Mouse (Mus musculus) adrenal gland, postnatal 25 days (tissue): ENCODE data around the gene Art3. TPM values are rescaled to one million over a fixed set of nuclear protein-coding genes. Genes with fewer than 3 reads are reported as not detected.

Source experiments
- DNase-seq: peaks from one replicate; pipeline ENCODE4 v3.0.0; 2021; ENCODE audit warnings: mixed read lengths
- microRNA-seq, 2 experiments: library from miRNA; unstranded; fragments of <30 nt; microRNA quantifications; one replicate each; pipeline ENCODE4 v1.2.0; 2021
- total RNA-seq: library from RNA; stranded (reverse); gene quantifications from 2 replicates; pipeline ENCODE4 v1.2.3, GENCODE M21; 2021

The Art3 gene
- total RNA-seq, 1 experiment from 2014 or later, result 51.8 TPM

DNA sequence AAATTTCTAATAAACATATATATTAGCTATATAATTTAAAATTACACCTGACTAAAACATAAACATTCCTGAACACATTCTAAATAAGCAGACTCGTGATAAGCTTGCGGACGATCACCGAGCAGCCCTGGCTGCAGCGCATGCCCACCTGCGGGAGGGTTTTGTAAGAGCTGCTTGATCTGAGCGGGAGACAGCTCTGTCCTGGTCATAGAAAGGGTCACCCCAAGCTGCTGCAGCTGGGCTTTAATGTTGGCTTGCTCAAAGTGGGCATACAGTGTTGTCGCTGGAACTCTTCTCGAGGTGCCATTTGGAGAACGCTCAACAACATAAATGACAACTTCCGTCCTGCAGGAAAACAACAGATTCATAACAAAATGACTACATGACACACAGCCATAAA lies 92.5 kb downstream of the Art3 start:
- DNase-seq, result no peak

GRCm38 (mm10) chr5:92430723-92431122 lies 99.1 kb downstream of the Art3 start:
- no peak for DNase-seq

DNA sequence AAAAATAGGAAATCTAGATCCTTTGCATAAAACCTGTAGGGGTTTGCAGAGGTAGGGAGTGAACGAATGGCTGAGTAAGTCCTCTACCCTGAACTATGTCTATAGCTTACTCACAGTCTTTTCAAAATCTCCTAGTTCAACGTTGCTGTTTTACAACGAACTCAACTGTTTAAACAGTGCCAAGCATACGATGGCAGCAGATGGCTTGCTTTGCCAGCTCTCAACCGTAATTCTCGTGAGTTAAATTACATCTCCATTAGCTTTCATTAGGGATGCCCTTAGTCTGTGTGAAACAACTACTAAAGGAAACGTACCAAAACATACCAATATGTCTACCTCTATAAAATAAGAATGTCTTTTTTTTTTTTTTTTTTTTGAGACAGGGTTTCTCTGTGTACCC lies 100.0 kb downstream of the Art3 start:
- no peak for DNase-seq

DNA sequence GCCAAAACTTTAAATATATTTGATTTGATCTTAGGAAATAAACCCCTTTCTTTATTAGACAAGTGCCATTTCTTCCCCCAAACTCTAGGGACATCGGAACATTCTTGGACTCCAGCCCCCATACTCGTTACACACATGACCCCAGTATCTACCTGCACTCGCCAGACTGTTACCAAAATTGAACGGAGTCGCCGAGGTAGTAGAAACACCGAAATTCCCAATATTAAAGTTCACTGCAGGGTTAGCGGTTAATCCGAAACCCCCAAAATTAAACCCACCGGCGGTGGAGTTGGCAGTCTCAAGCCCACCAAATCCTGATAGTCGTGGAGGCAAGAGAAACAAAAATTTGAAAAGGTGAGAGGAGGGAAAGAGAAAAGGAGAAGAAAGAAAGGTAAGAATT lies 102.4 kb downstream of the Art3 start:
- no peak for DNase-seq

GRCm38 (mm10) chr5:92434571-92434985 lies 103.0 kb downstream of the Art3 start:
- DNase-seq, result peak; percentile 53

DNA sequence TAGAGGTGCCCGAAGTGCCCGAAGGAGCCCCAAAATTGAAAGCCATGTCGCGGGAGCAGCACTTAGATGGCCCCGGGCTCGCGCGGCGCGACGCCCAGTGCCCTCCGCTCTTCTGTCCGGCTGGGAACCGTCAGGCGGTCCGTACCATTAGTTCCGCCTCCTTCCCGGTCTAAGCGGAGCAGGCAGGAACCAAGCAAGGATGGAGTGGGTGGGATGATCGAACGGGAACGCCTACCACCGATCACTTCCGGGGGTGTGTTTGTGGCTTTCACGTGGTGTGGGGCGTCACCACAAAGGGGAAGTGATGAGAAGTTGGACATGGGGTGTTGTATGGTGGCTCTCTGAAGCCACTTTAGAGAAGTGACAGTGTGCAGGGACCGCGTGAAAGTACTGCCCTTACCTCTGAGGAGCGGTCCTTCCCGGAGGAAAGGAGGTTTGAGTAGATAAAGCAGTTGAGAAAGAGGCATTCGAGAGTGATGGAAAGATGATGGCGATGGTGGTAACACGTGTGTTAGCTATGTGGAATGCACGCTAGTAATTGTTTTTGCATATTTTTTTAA lies 103.5 kb downstream of the Art3 start, which contains the start of gene Nup54:
Gene Nup54 (minus strand): TSS at position 195 of the 560 bp plus-strand sequence.
- DNase-seq, result peak; percentile 91

DNA sequence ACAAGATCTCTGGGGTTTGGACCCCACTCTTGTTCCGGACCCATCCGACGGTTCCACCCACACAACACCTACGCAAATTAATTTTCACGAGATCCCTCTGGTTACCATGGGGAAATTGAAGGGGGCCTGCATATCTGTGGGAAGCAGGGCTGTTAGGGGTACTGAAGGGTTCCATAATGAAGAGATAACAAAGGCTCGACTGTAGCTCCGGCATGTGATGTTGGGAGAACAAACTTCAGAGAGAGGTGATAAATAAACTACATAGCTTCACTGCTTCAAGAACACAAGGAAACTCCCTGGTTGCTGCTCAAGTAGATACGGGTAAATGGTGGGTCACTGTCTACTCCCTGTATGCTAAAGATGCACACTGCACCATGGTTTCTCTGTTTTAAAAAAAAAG lies 106.9 kb downstream of the Art3 start:
- no peak for DNase-seq

DNA sequence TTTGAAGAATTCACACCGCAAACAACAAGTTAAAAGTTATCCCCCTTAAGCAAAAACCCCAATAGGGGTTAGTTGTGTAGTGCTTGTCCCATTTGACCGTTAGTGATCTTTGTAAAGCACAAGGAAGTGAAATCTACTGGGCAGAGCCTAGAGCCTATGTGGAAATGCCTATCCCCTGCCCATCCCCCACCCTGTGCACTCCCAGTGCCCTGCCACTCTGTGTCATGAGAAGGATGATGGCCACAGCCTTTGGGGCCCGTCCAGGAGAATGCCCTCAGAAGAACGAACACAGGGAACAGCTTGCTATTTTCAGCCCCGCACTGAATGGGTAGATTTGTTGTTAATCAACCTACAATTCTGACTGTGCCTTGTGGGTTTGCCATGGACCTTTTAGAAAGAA lies 109.9 kb downstream of the Art3 start:
- peak; percentile 52 for DNase-seq

- no peak for DNase-seq
Measured at GRCm38 (mm10) chr5:92442914-92443313, 111.3 kb downstream of the Art3 start.

DNA sequence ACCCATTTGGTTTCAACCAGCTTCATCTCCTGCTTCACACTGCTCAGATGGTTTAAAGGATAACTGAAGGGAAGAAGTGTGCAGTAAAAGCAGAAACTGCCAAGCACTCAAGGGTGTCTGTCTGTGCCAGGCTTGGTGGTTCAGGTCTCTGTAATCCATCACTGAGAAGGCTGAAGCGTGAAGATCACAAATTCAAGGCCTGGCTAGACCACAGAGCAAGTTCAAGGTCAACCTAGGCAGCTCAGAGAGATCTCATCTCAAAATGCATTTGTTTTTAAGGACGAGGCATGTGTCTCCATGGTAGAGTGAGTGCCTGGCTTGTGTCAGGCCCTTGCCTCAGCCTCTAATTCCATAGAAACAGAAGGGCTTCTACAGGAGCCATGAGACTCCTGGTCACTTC lies 113.4 kb downstream of the Art3 start:
- DNase-seq, result no peak

DNA sequence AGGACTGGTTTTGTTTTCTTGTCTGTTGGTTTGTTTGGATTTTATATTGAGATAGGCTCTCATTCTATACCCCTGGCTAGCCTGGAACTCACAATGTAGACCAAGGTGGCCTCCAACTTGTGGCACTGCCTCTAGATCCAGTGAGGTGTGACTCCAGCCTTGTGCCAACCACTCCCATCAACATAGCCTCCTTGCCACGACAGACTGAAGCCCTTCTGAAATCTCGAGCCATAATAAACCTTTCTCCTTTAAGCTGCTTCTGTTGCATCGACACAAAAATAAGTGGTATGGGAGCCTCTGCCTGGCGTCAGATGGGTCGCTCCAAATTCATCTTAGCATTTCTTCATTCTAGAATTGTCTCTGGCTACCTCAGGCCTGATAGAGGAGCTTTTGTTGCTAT lies 115.1 kb downstream of the Art3 start:
- no peak for DNase-seq

GRCm38 (mm10) chr5:92452876-92453275 lies 121.2 kb downstream of the Art3 start:
- DNase-seq, result no peak

DNA sequence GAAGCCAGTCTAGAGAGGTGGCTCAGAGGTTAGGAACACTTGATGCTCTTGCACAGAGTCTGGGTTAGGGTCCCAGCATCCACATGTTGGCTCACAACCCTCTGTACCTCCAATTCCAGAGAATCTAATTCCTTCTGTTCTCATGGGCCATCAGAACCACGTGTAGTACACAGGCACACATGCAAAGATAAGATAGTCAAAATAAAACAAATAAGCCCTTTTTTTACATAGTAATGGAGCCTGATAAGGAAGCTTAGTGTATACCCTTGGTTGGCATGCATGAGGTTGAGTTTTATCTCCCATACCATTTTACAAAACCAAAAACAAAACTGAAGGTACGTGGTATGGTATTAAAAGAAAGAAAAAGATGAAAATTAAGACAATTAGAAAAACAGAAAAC lies 125.8 kb downstream of the Art3 start:
- no peak for DNase-seq

- no peak for DNase-seq
Measured at GRCm38 (mm10) chr5:92458726-92459125, 127.1 kb downstream of the Art3 start.

GRCm38 (mm10) chr5:92461321-92461720 lies 129.7 kb downstream of the Art3 start:
- DNase-seq, result peak; percentile 76

Small RNA genes lying within 50 kb of the gene (microRNA-seq; reads per million reads assigned to microRNA genes)
- 0 reads per million in 2 experiments for gene Mir6415

Other genes starting within 250 kb of the Art3 start
- 133 and 158 TPM in 2 replicates for gene G3bp2, start 248.1 kb upstream of the Art3 start, total RNA-seq
- 82.9 and 84.1 TPM in 2 replicates for gene Uso1, start 193.9 kb upstream of the Art3 start, total RNA-seq
- gene U90926, start 116.4 kb upstream of the Art3 start, total RNA-seq, result not detected in 2 replicates
- gene Ppef2, start 75.5 kb upstream of the Art3 start, total RNA-seq, result 0.18 TPM in 1 of 2 replicates, not detected in the other
- 13.8 and 15.8 TPM in 2 replicates for gene Naaa, start 53.7 kb upstream of the Art3 start, total RNA-seq
- 30.5 and 36.1 TPM in 2 replicates for gene Sdad1, start 21.3 kb upstream of the Art3 start, total RNA-seq
- gene Cxcl9, start 3.7 kb upstream of the Art3 start, total RNA-seq, result 0.88 and 0.90 TPM in 2 replicates
- gene Cxcl10, start 17.1 kb downstream of the Art3 start, total RNA-seq, result 1.1 and 1.2 TPM in 2 replicates
- 30.1 and 33.5 TPM in 2 replicates for gene Nup54, start 103.4 kb downstream of the Art3 start, total RNA-seq
- gene Scarb2, start 175.0 kb downstream of the Art3 start, total RNA-seq, result 62.2 and 65.1 TPM in 2 replicates
- not detected in 2 replicates for gene Fam47e, start 223.2 kb downstream of the Art3 start, total RNA-seq